Mouse (Mus musculus) lung, adult 2 months (tissue): ENCODE results near the gene Dnase1l1. TPM values are rescaled to one million over a fixed set of nuclear protein-coding genes. Genes with fewer than 3 reads are reported as not detected.

Experiments
- DNase-seq: peaks from one replicate; pipeline ENCODE4 v3.0.0; 2022
- H3K4me1 ChIP-seq: fragments of 200-500 bp; 2 replicates; pipeline ENCODE4 v1.6.1; 2011; ENCODE audit warnings: low read length; ENCODE audit not compliant: control insufficient read depth, insufficient read depth
- H3K4me3 ChIP-seq: fragments of 200-500 bp; replicated peaks from 2 replicates; pipeline ENCODE3; 2011; ENCODE audit warnings: low read depth, mild to moderate bottlenecking, control low read depth, low read length; ENCODE audit errors: extremely low read depth
- CTCF ChIP-seq: fragments of 200-500 bp; IDR thresholded peaks from 2 replicates; pipeline ENCODE4 v1.5.1; 2011; ENCODE audit warnings: mild to moderate bottlenecking, low read length, control low read depth; ENCODE audit not compliant: insufficient read depth
- POLR2A ChIP-seq: fragments of 200-500 bp; IDR thresholded peaks from 2 replicates; pipeline ENCODE4 v1.6.1; 2011; ENCODE audit warnings: low read depth, mild to moderate bottlenecking, control low read depth, low read length, borderline replicate concordance; ENCODE audit errors: extremely low read depth
- WGBS: fragments of 180-500 bp; shearing (Covaris S2); methylation state at CpG from one replicate; pipeline ENCODE4 v1.1.7; 2018; 5-methylcytosine and 5-hydroxymethylcytosine counted together
- polyA plus RNA-seq: library from polyadenylated mRNA; depleted of rRNA; stranded (reverse); fragments of >200 nt; gene quantifications from 2 replicates; pipeline ENCODE4 v1.2.3, GENCODE M21; 2012

Gene Dnase1l1
- polyA plus RNA-seq, 1 experiment = 38.3 TPM

DNA sequence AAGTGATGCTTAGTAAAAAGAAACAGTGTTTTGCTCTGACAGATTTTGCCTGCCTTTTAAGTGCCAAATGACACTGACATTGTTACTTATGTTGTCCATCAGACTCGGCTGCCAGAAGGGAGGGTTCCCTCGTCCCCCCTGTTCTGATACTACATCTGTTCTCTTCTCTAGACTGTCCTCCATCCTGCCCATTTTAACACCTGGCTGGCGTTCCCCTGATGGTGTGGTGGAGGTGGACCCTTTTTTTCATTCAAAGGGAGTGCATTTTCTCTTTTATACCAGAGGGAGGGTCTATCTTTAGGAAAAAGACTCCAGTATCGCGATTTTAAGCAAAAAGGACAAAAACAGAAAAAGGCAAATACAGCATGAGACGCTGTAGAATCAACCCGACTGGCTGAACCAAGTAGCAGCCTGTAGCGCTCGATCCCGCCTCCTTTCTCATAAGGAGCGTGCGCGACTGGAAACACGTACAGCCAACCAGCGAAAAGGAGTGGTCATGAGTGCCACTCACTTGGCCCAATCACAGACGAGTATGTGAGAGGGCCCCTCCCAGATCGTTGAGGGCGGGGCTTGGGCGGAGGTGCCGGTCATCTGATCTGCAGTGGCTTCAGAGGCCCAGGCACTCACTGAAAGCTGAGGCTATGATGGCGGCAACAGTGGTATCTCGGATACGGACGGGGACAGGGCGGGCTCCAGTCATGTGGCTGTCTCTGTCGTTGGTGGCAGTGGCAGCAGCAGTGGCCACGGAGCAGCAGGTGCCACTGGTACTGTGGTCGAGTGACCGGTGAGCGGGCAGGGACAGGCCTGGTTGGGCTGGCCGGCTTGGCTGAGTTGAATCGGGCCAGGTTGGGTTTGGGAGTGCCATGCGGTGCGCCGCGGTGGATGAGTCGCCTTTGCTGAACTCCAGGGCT lies 14.7 kb upstream of the Dnase1l1 start, which contains the start of gene Atp6ap1:
TSS of gene Atp6ap1 (plus strand) at position 560 of the 911 bp plus-strand sequence.
- 33% methylated on average over 37 of the region's 37 CpGs for WGBS
- H3K4me3 ChIP-seq = peak within 1 kb of the TSS; percentile 78
- H3K4me1 ChIP-seq = no peaks in the 10 kb centered on the region; the same call in 1 of the 2 replicates
- no peak for TF ChIP-seq CTCF
- peak; percentile 81; the same call in 1 of the 2 replicates for TF ChIP-seq POLR2A
- peak; percentile 94 for DNase-seq

DNA sequence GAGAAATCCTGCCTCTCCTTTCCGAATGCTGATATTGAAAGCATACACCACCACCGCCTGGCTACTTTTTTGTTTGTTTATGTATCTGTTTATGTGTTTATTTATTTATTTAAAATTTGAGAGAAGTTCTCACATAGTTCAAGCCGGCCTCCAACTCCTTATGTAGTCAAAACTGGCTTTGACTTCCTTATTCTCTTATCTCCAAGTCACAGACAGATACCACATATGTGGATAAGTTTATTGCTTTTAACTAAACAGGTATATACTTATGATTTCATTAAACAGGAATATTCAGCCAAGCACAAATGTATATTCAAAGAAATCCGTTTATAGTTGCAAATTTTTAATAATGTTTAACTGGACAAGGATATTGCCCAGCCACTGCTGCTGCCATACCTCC lies 11.3 kb upstream of the Dnase1l1 start:
- DNase-seq = no peak
- Histone ChIP-seq H3K4me1 (no peaks in the 10 kb centered on the region; the same call in 1 of the 2 replicates), H3K4me3 (no peak overlapping the region)
- WGBS = 69% methylated on average over 4 of the region's 4 CpGs
- TF ChIP-seq CTCF (no peak), POLR2A (no peak)

GRCm38 (mm10) chrX:74283092-74283437 lies 928 bp upstream of the Dnase1l1 start:
- peak overlapping the region; percentile 97 for H3K4me3 ChIP-seq
- DNase-seq = no peak
- no peaks in the 10 kb centered on the region for H3K4me1 ChIP-seq
- TF ChIP-seq POLR2A = no peak
- TF ChIP-seq CTCF = no peak
- 52% methylated on average over 5 of the region's 5 CpGs for WGBS

- Histone ChIP-seq H3K4me1 (no peaks in the 10 kb centered on the region), H3K4me3 (peak overlapping the region; percentile 97)
- peak; percentile 78 for DNase-seq
- 35% methylated on average over 39 of the region's 39 CpGs for WGBS
- peak; percentile 95; the same call in 1 of the 2 replicates for TF ChIP-seq POLR2A
- TF ChIP-seq CTCF = no peak
Observed at GRCm38 (mm10) chrX:74282395-74283091, 406 bp upstream of the Dnase1l1 start.

GRCm38 (mm10) chrX:74281041-74281731 lies 951 bp downstream of the Dnase1l1 start:
- WGBS = 23% methylated on average over 14 of the region's 14 CpGs

GRCm38 (mm10) chrX:74277916-74278315 lies 4.2 kb downstream of the Dnase1l1 start:
- 66% methylated on average over 8 of the region's 8 CpGs for WGBS
- no peak overlapping the region for H3K4me3 ChIP-seq
- no peak for DNase-seq
- H3K4me1 ChIP-seq = no peaks in the 10 kb centered on the region; the same call in 1 of the 2 replicates
- TF ChIP-seq CTCF = no peak
- TF ChIP-seq POLR2A = no peak

More at GRCm38 (mm10) chrX:74281041-74281731, 951 bp downstream of the Dnase1l1 start:
- Histone ChIP-seq H3K4me3 (peak overlapping the region; percentile 69), H3K4me1 (no peaks in the 10 kb centered on the region)
- TF ChIP-seq CTCF (no peak), POLR2A (no peak)
- no peak for DNase-seq

DNA sequence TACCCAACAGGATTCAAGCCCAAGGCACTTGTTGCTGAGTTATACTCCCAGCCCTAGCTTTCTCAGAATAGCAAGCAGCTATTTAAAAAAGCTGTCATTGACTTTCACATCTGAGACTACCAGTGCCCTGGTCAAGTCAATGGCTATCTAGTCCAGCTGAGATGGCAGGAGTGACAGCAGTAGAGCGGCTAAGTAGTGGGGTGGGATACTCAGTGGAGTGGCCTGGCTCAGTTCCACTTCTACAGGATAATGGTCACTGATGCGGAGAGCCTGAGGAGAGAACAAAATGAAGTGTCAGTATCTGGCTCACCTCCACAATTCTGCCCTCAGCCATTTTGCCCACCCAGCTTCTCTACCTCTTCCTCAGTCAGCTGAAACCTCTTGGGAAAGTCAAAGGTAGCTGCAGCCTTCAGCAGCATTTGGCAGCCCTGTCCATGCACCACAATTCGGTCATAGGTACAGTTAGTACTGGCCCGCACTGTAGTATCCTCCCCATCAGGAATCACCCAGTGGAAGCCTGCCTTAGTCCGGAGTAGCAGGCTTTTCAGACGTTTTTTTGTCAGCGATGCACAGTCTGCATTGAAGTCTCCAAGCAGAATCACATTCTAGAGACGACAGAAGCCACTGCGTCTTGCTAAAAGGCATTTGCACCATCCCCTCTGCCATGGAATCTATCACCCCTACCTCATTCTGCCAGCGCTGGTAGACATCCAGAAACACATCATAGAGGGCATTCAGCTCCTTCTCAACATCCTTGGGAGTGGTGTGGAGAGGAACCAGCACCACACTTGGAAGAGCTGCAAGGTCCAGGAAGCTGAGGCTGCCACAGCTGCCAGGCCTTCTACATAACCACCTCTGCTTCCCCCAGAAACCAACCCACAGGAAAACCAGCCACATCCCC lies 8.5 kb downstream of the Dnase1l1 start:
- no peak for TF ChIP-seq POLR2A
- TF ChIP-seq CTCF = no peak
- Histone ChIP-seq H3K4me3 (no peak overlapping the region), H3K4me1 (no peaks in the 10 kb centered on the region; the same call in 1 of the 2 replicates)
- 37% methylated on average over 10 of the region's 10 CpGs for WGBS
- DNase-seq = no peak

DNA sequence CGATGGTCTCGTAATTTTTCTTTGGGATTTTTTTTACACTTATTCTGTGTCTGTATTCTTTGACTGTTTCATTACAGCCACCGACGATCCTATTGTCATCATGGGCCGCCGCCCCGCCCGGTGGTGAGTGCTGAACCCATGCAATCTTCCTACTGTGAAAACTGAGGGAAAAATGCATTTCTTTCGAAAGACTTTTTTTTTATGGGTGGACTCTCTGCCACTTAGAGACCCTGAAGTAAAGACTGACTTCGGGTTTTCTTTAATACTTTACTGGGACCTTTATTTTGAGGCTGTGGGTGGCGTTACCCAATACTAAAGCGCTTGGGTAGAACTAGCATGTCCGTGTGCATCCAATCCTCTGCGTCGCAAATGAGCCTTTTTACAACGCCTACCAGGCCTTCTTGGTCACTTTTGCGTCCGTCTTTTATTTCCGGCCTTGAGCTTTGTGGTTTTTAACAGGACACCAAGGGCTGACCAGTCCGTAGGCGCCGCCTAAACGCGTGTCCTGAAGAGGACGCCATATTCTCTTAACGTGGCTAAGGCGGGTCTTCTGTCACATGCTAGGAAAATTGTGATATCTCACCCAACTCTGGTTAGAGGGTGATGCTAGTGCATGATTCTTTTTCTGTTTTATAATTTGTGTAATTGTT lies 11.1 kb downstream of the Dnase1l1 start:
- DNase-seq = peak; percentile 43
- Histone ChIP-seq H3K4me1 (no peaks in the 10 kb centered on the region; the same call in 1 of the 2 replicates), H3K4me3 (peak overlapping the region; percentile 82)
- 25% methylated on average over 27 of the region's 27 CpGs for WGBS
- no peak for TF ChIP-seq CTCF
- peak; percentile 28; the same call in 1 of the 2 replicates for TF ChIP-seq POLR2A
